Mouse (Mus musculus) cortical plate, adult 2 months (tissue): Measurements from ENCODE around the gene Scn8a. TPM values are rescaled to one million over a fixed set of nuclear protein-coding genes. Genes with fewer than 3 reads are reported as not detected.

Experiments used
- H3K27ac ChIP-seq: fragments of 200-500 bp; 2 replicates; pipeline ENCODE4 v1.5.1; 2012; ENCODE audit warnings: low read length, control low read depth, inconsistent platforms; ENCODE audit not compliant: insufficient read depth
- H3K4me1 ChIP-seq: fragments of 200-500 bp; 2 replicates; pipeline ENCODE4 v1.6.1; 2011; ENCODE audit warnings: low read length; ENCODE audit not compliant: control insufficient read depth, insufficient read depth
- H3K4me3 ChIP-seq: fragments of 200-500 bp; 2 replicates; pipeline ENCODE4 v1.5.1; 2011; ENCODE audit warnings: mild to moderate bottlenecking, low read length, control low read depth; ENCODE audit not compliant: insufficient read depth
- CTCF ChIP-seq: fragments of 200-500 bp; IDR thresholded peaks from 2 replicates; pipeline ENCODE4 v1.5.1; 2011; ENCODE audit warnings: mild to moderate bottlenecking, control low read depth, low read length; ENCODE audit not compliant: insufficient read depth; ENCODE audit errors: extremely low read depth
- POLR2A ChIP-seq: fragments of 200-500 bp; IDR thresholded peaks from 2 replicates; pipeline ENCODE4 v1.6.1; 2011; ENCODE audit warnings: mild to moderate bottlenecking, low read length, control low read depth; ENCODE audit not compliant: insufficient read depth; ENCODE audit errors: extremely low read depth
- polyA plus RNA-seq: library from polyadenylated mRNA; depleted of rRNA; stranded (reverse); fragments of >200 nt; gene quantifications from 2 replicates; pipeline ENCODE4 v1.2.3, GENCODE M21; 2012

The Scn8a gene
- polyA plus RNA-seq, 1 experiment: 111 TPM

GRCm38 (mm10) chr15:101041966-101042365 is 172.3 kb downstream of the Scn8a start:
- Histone ChIP-seq H3K27ac (no peak overlapping the region), H3K4me3 (no peak overlapping the region), H3K4me1 (no peaks in the 10 kb centered on the region)
- TF ChIP-seq CTCF (no peak), POLR2A (no peak)

GRCm38 (mm10) chr15:101042613-101043012 is 173.0 kb downstream of the Scn8a start:
- TF ChIP-seq CTCF (peak; percentile 80), POLR2A (no peak)
- H3K4me1 ChIP-seq: no peaks in the 10 kb centered on the region
- no peak overlapping the region for H3K4me3 ChIP-seq
- H3K27ac ChIP-seq: no peak overlapping the region

DNA sequence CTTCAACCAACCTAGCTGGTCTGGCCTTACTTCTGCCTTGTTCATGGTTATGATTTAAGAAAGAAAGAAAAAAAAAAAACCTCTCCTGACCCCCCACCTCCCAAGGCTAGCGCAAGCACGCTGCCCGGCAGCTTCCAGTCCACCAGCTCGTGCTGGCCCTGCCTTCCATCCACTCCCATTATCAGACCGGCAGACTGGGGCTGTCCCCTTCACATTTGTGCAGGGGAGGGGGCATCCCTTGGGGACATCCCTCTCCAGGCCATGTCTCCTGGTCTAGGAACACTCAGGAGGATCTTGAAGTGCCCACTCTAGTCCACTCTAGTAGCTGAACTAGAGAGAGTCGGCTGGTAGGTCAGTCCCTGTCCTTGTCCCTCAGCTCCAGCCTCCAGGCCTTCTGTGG is 174.9 kb downstream of the Scn8a start:
- H3K27ac ChIP-seq: no peak overlapping the region
- H3K4me1 ChIP-seq: no peaks in the 10 kb centered on the region
- no peak overlapping the region for H3K4me3 ChIP-seq
- TF ChIP-seq POLR2A (no peak), CTCF (no peak)

GRCm38 (mm10) chr15:101046039-101046526 is 176.4 kb downstream of the Scn8a start:
- Histone ChIP-seq H3K4me3 (no peak overlapping the region; the same call in 1 of the 2 replicates), H3K27ac (no peak overlapping the region), H3K4me1 (no peaks in the 10 kb centered on the region)
- TF ChIP-seq POLR2A: no peak

DNA sequence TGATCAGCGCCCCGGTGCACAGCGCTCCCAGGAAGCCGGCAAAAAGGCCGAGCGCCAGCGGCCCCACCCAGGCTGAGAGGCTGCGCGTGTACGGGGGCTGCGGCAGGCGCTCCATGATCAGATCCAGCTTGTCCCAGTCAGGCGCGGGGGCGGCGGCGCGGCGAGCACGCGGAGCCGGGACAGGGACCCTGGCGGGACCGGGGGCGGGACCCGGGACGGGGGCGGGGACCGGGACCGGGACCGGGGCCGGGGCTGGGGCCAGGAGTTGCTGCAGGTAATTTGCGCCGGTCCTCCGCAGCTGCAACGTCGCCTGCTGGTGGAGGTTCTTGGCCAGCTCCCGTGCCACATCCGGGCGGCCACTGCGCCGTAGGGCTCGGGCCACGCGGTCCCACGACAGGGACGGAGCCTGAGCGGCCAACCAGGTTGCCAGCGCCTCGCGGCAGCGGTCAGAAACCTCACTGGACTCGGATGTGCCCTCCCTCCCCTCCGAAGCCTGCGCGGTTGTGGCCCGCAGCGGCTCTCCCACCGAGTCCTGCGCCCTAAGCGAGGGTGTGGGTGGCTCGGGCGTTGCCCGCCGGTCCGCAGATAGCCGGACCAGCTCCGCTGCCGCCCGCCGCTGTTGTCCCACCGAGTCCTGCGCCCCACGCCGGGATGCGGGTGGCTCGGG is 177.0 kb downstream of the Scn8a start:
- Histone ChIP-seq H3K4me1 (no peaks in the 10 kb centered on the region), H3K27ac (no peak overlapping the region), H3K4me3 (peak overlapping the region; percentile 17)
- TF ChIP-seq CTCF (no peak), POLR2A (no peak)

DNA sequence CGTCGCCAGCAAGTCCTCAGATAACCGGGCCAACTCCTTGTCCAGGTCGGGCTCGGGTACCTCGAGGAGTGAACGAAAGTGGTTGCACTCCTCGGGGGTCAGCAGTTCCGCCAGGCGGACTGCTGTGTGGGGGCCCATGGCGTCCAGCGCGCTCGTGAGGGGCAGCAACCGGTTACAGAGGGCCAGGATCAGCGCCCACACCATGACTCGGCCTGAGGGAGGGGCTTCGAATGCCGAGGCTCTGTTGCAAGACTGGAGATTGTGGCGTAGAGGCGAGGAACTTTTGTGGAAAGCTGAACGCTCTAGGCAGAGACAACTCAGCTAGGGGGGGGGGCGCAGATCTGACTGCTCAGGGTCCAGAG is 177.5 kb downstream of the Scn8a start, which contains the start of gene Gm47841:
Gm47841 (minus strand) TSS at position 204 of the 362 bp plus-strand sequence.
- TF ChIP-seq CTCF (no peak), POLR2A (no peak)
- no peak within 1 kb of the TSS for H3K27ac ChIP-seq
- peak within 1 kb of the TSS; percentile 17 for H3K4me3 ChIP-seq
- no peaks in the 10 kb centered on the region for H3K4me1 ChIP-seq

DNA sequence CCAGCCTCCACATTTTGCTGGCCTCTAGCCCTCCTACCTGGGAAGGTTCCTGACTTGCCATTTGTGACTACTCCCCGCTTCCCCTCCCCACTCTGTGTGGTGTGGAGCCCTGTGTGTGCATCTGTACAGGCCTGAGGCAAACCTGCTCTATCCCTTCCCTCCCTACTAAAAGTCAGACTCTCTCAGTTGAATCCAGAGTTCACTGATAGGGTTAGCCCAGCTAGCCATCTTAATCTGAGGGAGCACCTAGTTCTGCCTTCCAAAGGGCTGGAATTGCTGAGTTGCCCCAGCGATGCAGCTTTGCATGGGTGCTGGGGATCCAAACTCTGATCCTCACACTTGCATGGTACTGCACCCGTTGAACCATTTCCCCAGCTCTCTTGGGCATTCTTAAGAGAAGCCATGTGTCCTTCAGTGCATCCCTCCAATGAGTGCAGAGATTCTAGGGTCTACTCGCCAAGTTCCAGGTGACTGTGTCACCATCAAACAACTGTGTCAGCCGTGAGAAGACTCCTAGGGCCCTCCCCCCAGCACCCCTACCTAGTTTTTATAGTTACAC is 178.8 kb downstream of the Scn8a start:
- no peaks in the 10 kb centered on the region for H3K4me1 ChIP-seq
- H3K4me3 ChIP-seq: no peak overlapping the region
- TF ChIP-seq CTCF: no peak
- TF ChIP-seq POLR2A: no peak
- no peak overlapping the region for H3K27ac ChIP-seq

DNA sequence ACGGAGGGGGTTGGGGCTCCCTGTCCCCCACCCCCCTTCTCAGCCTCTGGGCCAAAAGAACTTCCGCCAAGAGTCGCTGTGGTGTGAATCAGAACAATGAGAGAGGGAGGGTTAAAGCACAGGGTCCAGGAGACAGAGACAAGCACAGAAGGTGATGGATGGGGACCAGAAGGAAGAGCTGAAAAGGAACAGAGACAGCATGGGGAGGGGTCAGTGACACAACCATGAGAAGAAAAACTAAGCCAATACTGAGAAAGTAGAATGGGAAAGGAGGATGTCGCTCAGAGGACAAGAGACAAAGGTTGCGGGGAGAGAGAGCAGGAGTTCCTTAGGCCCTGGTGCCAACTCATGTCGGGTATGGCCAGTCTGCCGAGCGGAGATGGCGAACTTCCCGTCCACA is 182.2 kb downstream of the Scn8a start:
- TF ChIP-seq CTCF (no peak), POLR2A (no peak)
- no peak overlapping the region for H3K27ac ChIP-seq
- no peaks in the 10 kb centered on the region for H3K4me1 ChIP-seq
- no peak overlapping the region for H3K4me3 ChIP-seq

DNA sequence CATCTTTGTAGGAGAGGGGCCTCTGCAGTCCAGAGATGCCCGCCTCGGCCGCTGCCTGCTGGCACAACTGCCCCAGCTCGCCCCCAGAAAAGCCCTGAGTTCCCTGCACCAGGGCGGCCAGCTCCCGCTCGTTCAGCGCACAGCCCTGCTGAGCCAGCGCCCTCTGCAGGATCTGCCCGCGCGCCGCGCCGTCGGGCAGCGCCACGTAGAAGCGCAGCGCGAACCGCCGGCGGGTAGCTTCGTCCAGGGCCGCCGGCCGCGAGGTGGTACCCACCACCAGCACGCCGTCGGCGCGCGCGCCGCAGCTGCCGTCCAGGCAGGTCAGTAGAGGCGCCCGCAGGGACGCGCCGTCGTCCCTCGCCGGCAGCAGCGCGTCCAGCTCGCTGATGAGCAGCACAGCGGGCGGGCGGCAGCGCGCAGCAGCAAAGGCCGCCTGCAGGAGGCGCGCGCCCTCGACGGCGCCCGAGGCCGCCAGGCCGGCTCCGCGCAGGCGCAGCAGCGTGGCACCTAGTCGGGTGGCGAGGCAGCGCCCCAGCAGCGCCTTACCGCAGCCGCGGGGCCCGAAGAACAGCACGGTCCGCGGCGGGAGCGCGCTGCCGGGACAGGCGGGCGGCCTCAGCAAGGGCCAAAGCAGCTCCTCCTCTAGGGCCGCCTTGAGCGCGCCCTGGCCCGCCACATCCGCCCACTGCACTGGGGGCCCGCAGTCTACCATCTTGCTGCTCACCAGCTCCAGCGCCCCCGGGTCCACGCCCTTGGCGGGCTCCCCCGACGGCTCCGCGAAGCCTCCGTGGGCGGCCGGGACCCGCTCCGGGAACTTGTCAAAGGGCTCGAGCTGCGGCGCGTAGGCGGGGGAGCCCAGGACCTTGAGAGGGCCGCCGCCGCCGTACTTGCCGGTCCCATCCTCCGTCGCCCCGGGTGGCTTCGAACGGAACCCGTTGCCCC is 183.2 kb downstream of the Scn8a start:
- Histone ChIP-seq H3K4me1 (no peaks in the 10 kb centered on the region), H3K27ac (no peak overlapping the region), H3K4me3 (no peak overlapping the region)
- no peak for TF ChIP-seq POLR2A
- no peak for TF ChIP-seq CTCF

DNA sequence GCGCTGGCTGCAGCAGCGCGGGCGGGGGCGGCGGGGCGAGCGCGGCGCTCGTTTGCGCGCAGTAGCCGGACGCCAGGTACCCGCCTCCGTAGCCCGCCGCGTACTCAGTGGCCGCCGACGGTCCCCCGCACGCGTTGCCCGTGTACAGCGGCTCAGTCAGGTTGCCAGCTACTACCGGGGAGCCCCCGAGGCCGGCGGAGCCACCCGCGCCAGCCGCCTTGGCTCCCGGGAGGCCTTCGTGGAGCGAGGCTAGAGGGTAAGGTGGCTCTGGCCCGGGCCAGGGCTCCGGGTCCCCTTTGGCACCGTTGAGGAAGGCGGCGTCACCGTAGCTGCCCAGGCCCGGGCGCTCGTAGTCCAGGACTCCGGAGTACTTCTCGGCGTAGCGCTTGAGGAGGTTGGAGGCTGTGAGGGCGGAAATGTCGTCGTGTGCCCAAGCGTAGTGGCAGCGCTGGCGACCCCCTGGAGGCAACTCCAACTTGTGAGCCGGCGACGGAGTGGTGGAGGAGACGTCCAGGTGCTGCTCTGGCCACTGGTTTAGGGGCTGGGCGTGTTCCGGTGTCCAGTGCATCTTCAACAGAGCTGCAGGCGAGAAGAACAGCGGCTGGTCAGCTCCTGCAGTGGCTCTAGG is 184.3 kb downstream of the Scn8a start:
- Histone ChIP-seq H3K4me3 (no peak overlapping the region), H3K27ac (no peak overlapping the region), H3K4me1 (no peaks in the 10 kb centered on the region)
- TF ChIP-seq POLR2A: no peak
- no peak for TF ChIP-seq CTCF
